Mouse (Mus musculus) cerebellum, adult 2 months (tissue): ENCODE results near the gene Cirbp. TPM values are rescaled to one million over a fixed set of nuclear protein-coding genes. Genes with fewer than 3 reads are reported as not detected.

Experiments used
- DNase-seq, 2 experiments: peaks; one replicate each; pipeline ENCODE4 v3.0.0; 2021
- H3K27ac ChIP-seq: fragments of 200-500 bp; 2 replicates; pipeline ENCODE4 v1.5.1; 2012; ENCODE audit warnings: low read length, control low read depth, inconsistent platforms; ENCODE audit not compliant: insufficient read depth
- H3K27me3 ChIP-seq: fragments of 200-500 bp; 2 replicates; pipeline ENCODE4 v1.6.1; 2012; ENCODE audit warnings: inconsistent platforms, mild to moderate bottlenecking, low read length, moderate library complexity; ENCODE audit not compliant: control insufficient read depth, insufficient read depth
- H3K4me1 ChIP-seq: fragments of 200-500 bp; 2 replicates; pipeline ENCODE4 v1.6.1; 2011; ENCODE audit warnings: low read length; ENCODE audit not compliant: control insufficient read depth, insufficient read depth
- H3K4me3 ChIP-seq: fragments of 200-500 bp; replicated peaks from 2 replicates; pipeline ENCODE3; 2011; ENCODE audit warnings: mild to moderate bottlenecking, low read depth, low read length, control low read depth; ENCODE audit not compliant: insufficient read depth
- CTCF ChIP-seq: fragments of 200-500 bp; IDR thresholded peaks from 2 replicates; pipeline ENCODE4 v1.5.1; 2011; ENCODE audit warnings: low read depth, mild to moderate bottlenecking, control low read depth, low read length, moderate library complexity, borderline replicate concordance; ENCODE audit not compliant: insufficient read depth
- POLR2A ChIP-seq: fragments of 200-500 bp; IDR thresholded peaks from 2 replicates; pipeline ENCODE4 v1.6.1; 2011; ENCODE audit warnings: low read length, control low read depth, borderline replicate concordance; ENCODE audit not compliant: insufficient read depth
- WGBS: fragments of 180-500 bp; shearing (Covaris S2); methylation state at CpG from one replicate; pipeline ENCODE4 v1.1.7; 2018; 5-methylcytosine and 5-hydroxymethylcytosine counted together
- polyA plus RNA-seq: library from polyadenylated mRNA; depleted of rRNA; stranded (reverse); fragments of >200 nt; gene quantifications from 2 replicates; pipeline ENCODE4 v1.2.3, GENCODE M21; 2012

The Cirbp gene
- polyA plus RNA-seq, 1 experiment: 240 TPM

DNA sequence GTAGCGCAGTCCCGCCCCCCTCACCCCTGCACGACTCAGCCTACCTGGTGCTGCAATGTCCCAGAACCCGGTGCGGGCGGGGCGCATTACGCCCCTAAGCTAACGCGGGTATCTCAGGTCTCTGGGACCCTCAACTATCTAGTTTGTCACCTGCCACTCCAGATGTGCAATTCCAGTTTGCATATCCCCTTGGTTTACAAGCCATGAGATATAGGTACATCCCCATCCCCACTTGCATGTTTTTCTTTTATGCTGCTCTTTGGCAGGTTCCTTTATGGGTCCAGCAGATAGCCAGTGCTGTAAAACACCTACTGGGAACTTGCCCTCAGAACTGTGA lies 26.4 kb upstream of the Cirbp start:
- WGBS: 2% methylated on average over 9 of the region's 10 CpGs
- peak overlapping the region; percentile 87 for H3K4me3 ChIP-seq
- H3K27me3 ChIP-seq: no peaks in the 10 kb centered on the region
- H3K4me1 ChIP-seq: peaks cover 12% of the 10 kb centered on the region; the same call in 1 of the 2 replicates
- TF ChIP-seq POLR2A (no peak), CTCF (no peak)
- H3K27ac ChIP-seq: peak overlapping the region; percentile 44
- DNase-seq: no peak

DNA sequence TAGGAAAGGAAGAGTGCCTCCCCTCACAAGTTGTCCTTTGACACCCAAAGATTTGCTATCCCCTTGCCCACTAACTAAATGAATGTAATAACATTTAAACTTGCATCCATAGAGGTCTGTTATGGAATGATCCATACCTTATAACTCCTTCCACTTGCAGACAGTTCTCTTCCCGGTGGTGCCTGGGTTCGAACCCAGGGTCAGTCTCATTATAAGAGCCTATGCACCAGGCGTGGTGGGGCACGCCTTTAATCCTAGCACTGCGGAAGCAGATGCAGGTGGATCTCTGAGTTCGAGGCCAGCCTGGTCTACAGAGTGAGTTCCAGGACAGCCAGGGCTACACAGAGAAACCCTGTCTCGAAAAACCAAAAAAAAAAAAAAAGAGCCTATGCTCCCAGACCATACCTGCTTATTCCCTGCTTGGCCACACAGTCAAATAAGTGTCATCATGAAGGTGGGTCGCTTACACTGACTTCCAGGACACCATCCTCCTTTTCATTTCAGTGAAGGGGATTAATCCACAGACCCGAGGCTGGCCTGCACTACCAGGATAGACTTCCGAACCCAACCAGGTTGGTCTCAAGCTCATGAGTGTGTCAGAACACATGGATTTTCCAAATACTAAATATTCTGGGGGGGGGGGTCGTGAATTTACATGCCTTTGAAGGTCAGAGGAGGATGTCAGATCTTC lies 25.7 kb upstream of the Cirbp start:
- 77% methylated on average over 11 of the region's 11 CpGs for WGBS
- TF ChIP-seq CTCF (no peak), POLR2A (no peak)
- H3K4me1 ChIP-seq: peaks cover 17% of the 10 kb centered on the region; the same call in 1 of the 2 replicates
- H3K4me3 ChIP-seq: no peak overlapping the region
- H3K27me3 ChIP-seq: no peaks in the 10 kb centered on the region
- no peak overlapping the region for H3K27ac ChIP-seq
- DNase-seq: no peak

DNA sequence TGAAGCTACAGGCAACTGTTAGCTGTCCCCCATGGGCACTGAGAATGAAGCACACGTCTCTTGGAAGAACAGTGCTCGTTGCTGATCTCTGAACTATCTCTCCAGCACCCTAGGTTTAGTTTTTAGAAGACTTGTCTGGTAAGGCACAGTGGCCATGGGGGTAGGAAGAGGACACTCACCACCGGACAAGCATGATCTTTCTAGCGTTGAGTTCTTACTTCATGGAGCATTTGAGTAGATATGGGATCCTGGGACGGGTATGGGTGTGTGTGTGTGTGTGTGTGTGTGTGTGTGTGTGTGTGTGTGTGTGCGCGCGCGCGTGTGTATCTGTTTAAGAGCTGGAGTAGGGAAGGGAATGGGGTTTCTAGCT lies 25.1 kb upstream of the Cirbp start, which contains the start of gene Cbarp:
Cbarp (minus strand) TSS at position 170 of the 370 bp plus-strand sequence.
- Histone ChIP-seq H3K27me3 (no peaks in the 10 kb centered on the region), H3K27ac (peak within 1 kb of the TSS; percentile 97), H3K4me3 (peak within 1 kb of the TSS; percentile 61), H3K4me1 (peaks cover 21% of the 10 kb centered on the region)
- no peak for TF ChIP-seq CTCF
- TF ChIP-seq POLR2A: no peak
- 67% methylated on average over 10 of the region's 10 CpGs for WGBS
- no peak for DNase-seq

- peaks cover 25% of the 10 kb centered on the region for H3K4me1 ChIP-seq
- under 1% methylated on average over 29 of the region's 29 CpGs for whole genome bisulfite sequencing
- H3K27ac ChIP-seq: peak overlapping the region; percentile 97
Observed at GRCm38 (mm10) chr10:80141243-80141642, 24.5 kb upstream of the Cirbp start.

DNA sequence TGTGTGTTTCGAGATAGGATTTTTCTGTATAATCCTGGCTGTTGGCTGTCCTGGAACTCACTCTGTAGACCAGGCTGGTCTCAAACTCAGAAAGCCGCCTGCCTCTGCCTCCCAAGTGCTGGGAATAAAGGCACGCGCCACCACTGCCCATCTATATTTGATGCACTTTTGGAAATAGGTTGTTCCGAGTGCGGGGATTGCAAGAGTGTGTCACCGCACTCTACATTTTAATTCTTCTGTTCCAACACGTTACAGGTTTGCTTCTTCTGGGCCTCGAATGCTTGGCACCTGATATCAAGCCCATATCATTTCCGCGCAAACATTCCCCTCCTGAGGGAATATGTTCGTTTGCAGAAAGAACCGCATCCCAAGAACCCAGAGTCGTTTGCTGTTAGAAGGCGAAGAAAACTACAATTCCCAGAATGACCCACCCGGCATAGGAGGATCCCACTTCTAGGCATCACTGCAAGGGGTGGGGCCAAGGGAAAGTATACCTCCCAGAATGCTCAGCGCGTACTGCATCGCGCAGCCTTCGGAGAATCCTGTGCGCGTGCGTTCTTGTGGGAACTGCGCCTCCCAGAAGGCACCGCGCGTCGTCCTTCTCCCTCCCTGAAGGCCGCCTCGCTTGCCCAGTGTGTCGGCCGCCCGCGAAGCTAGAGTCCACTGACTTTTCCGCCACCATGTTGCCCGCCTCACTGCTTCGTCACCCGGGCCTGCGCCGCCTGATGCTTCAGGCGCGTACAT lies 23.8 kb upstream of the Cirbp start:
- H3K4me3 ChIP-seq: peak overlapping the region; percentile 67
- H3K4me1 ChIP-seq: peaks cover 32% of the 10 kb centered on the region
- TF ChIP-seq POLR2A (peak; percentile 89), CTCF (no peak)
- no peaks in the 10 kb centered on the region for H3K27me3 ChIP-seq
- peak; percentile 94 to 99 for DNase-seq
- peak overlapping the region; percentile 89 for H3K27ac ChIP-seq
- under 1% methylated on average over 40 of the region's 43 CpGs for WGBS

More at GRCm38 (mm10) chr10:80141243-80141642, 24.5 kb upstream of the Cirbp start:
- TF ChIP-seq POLR2A: peak; percentile 73; the same call in 1 of the 2 replicates
- TF ChIP-seq CTCF: peak; percentile 69; the same call in 1 of the 2 replicates
- DNase-seq: peak; percentile 98 to 99
- Histone ChIP-seq H3K4me3 (peak overlapping the region; percentile 61), H3K27me3 (no peaks in the 10 kb centered on the region)

GRCm38 (mm10) chr10:80142530-80142925 lies 23.3 kb upstream of the Cirbp start:
- TF ChIP-seq CTCF: no peak
- TF ChIP-seq POLR2A: no peak
- Histone ChIP-seq H3K4me1 (peaks cover 36% of the 10 kb centered on the region), H3K27me3 (no peaks in the 10 kb centered on the region), H3K4me3 (peak overlapping the region; percentile 67), H3K27ac (peak overlapping the region; percentile 89)
- WGBS: 1% methylated on average over 15 of the region's 15 CpGs
- no peak for DNase-seq

- Histone ChIP-seq H3K4me3 (no peak overlapping the region), H3K27me3 (no peaks in the 10 kb centered on the region), H3K27ac (no peak overlapping the region), H3K4me1 (peaks cover 35% of the 10 kb centered on the region)
- DNase-seq: no peak
- 44% methylated on average over 7 of the region's 7 CpGs for WGBS
- TF ChIP-seq CTCF: no peak
- no peak for TF ChIP-seq POLR2A
Observed at GRCm38 (mm10) chr10:80143664-80144063, 22.1 kb upstream of the Cirbp start.

DNA sequence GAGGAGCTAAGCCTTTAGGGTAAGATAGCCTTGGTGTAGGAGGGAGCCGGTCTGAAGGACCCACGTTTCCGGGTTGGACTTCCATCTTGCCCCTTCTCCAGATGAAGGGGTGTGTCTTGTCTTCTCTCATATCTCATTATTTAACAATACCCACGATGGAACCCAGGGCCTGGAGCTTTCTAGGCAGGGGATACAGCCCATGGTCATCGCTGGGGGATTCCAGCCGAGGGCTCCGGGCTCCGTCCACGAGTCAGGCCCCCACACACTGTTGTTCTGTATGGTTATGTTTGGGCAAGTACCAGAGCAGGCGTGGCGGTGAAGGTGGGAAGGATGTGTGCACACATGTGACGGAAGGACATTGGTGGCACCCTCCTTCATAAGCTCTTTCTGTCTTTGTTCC lies 21.6 kb upstream of the Cirbp start:
- no peak for DNase-seq
- TF ChIP-seq CTCF (no peak), POLR2A (no peak)
- H3K4me1 ChIP-seq: peaks cover 35% of the 10 kb centered on the region

More for the DNA sequence above, 21.6 kb upstream of the Cirbp start:
- 86% methylated on average over 12 of the region's 12 CpGs for whole genome bisulfite sequencing
- no peak overlapping the region for H3K4me3 ChIP-seq
- H3K27ac ChIP-seq: no peak overlapping the region
- H3K27me3 ChIP-seq: no peaks in the 10 kb centered on the region
